Mouse (Mus musculus): ENCODE results near the gene Emx2. TPM values are rescaled to one million over a fixed set of nuclear protein-coding genes. Genes with fewer than 3 reads are reported as not detected.

The Emx2 gene
- polyA plus RNA-seq, 1 experiment from 2014 or later = 14.0 TPM

DNA sequence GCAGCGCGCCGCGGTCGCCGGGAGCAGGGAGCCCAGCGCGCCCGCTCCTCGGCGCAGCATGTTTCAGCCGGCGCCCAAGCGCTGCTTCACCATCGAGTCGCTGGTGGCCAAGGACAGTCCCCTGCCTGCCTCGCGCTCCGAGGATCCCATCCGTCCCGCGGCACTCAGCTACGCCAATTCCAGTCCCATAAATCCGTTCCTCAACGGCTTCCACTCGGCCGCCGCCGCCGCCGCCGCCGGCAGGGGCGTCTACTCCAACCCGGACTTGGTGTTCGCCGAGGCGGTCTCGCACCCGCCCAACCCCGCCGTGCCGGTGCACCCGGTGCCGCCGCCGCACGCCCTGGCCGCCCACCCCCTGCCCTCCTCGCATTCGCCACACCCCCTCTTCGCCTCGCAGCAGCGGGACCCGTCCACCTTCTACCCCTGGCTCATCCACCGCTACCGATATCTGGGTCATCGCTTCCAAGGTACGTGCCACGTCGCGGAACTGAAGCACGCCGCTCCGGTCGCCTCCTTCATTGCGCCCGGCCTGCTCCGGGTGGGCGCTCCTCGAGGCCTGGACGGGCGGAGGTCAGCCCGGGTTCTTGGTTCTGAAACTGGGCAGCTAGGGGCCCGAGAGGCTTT is 1.1 kb downstream of the Emx2 start:
- no peaks in the 10 kb centered on the region for H3K9me3 ChIP-seq (ENCODE audit: control insufficient read depth, low read length)
- WGBS = under 1% methylated on average over 65 of the region's 75 CpGs
- peak overlapping the region; percentile 34 for H3K4me3 ChIP-seq (ENCODE audit: low read depth, low read length)
- peak overlapping the region; percentile 57; the same call in 1 of the 2 replicates for H3K27ac ChIP-seq (replicated peaks; ENCODE audit: low read depth, low read length)
- DNase-seq (ENCODE audit: low spot score) (peak; percentile 78), ATAC-seq (ENCODE audit: insufficient number of reproducible peaks, low FRiP score, low TSS enrichment, low read depth) (no peak)
- H3K4me1 ChIP-seq (ENCODE audit: control insufficient read depth, insufficient read depth, low read length) = peaks cover 5% of the 10 kb centered on the region
- peak overlapping the region; percentile 46; the same call in 1 of the 2 replicates for H3K9ac ChIP-seq (ENCODE audit: low read length)
- peaks cover 81% of the 10 kb centered on the region for H3K27me3 ChIP-seq (ENCODE audit: control insufficient read depth, insufficient read depth, low read length)
- H3K36me3 ChIP-seq (ENCODE audit: control insufficient read depth, insufficient read depth, low read length) = no peaks in the 10 kb centered on the region
- H3K4me2 ChIP-seq (ENCODE audit: low read depth, severe bottlenecking) = peak overlapping the region; percentile 68

DNA sequence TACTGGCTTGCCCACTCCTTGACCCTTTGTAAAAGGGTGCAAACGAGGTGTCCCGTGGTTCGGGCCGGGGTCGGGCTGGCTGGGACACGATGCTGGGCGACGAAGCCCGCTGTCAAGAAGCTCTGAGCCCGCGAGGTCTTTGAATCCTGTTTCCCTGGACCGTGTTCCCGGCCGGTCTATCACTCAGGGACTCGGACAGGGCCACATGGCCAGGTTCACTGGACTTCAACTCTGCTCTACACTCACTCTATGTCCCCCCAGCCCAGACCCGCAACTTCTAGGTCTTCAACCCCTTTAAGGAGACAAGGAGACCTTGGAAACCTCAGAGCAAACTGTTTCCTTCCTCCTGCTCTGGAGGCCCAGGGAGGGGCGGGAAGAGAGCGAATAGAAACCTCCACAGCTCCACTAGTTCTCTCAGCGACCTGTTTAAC is 1.7 kb downstream of the Emx2 start:
- Histone ChIP-seq H3K4me2 (ENCODE audit: low read depth, severe bottlenecking) (peak overlapping the region; percentile 68; the same call in 1 of the 2 replicates), H3K4me3 (ENCODE audit: low read depth, low read length) (peak overlapping the region; percentile 34), H3K27me3 (ENCODE audit: control insufficient read depth, insufficient read depth, low read length) (peaks cover 78% of the 10 kb centered on the region), H3K4me1 (ENCODE audit: control insufficient read depth, insufficient read depth, low read length) (peaks cover 5% of the 10 kb centered on the region), H3K9ac (ENCODE audit: low read length) (peak overlapping the region; percentile 46; the same call in 1 of the 2 replicates), H3K36me3 (ENCODE audit: control insufficient read depth, insufficient read depth, low read length) (no peaks in the 10 kb centered on the region), H3K9me3 (ENCODE audit: control insufficient read depth, low read length) (no peaks in the 10 kb centered on the region), H3K27ac (replicated peaks; ENCODE audit: low read depth, low read length) (peak overlapping the region; percentile 57; the same call in 1 of the 2 replicates)
- DNase-seq (ENCODE audit: low spot score) (peak; percentile 69), ATAC-seq (ENCODE audit: insufficient number of reproducible peaks, low FRiP score, low TSS enrichment, low read depth) (no peak)
- 0% methylated on average over 19 of the region's 19 CpGs for WGBS

DNA sequence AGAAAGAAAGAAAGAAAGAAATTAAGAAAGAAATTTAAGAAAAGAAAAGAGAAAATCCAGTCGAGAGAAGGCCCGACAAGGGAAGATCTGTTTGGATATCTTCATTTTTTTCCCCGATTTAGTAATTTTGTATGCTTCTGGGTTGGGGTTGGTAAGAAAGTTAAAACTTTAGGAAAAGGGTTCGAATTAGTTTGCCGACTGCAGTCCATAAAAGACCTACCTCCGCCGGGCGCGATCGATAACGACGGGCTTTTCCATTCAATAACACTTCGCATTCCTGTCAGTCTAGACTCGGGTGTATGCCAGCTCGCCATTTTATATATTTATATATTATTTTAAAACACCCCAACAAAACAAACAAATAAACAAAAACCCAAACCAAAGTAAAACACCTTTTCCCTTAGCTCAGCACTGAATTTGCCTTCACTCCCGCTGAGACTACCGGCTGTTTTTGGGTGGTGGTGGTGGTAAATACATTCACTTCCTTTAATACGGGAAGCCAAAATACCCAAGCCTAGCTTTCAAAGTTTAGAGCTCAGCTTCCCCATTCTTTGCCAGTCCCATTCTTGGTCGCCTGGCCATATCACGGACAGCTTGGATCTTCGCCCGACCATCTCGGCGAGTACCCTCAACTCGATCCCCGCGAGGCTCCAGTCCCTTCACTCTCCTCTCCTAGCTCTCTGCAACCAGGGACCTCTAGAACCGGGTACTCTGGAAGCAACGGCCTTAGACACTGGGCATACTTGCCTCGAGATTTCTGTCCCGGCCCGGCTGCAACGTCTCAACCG is 2.4 kb downstream of the Emx2 start:
- no peak overlapping the region for H3K9ac ChIP-seq (ENCODE audit: low read length)
- H3K4me3 ChIP-seq (ENCODE audit: low read depth, low read length) = peak overlapping the region; percentile 34; the same call in 1 of the 2 replicates
- WGBS = 1% methylated on average over 34 of the region's 34 CpGs
- no peaks in the 10 kb centered on the region for H3K36me3 ChIP-seq (ENCODE audit: control insufficient read depth, insufficient read depth, low read length)
- peak overlapping the region; percentile 68; the same call in 1 of the 2 replicates for H3K4me2 ChIP-seq (ENCODE audit: low read depth, severe bottlenecking)
- no peak overlapping the region for H3K27ac ChIP-seq (replicated peaks; ENCODE audit: low read depth, low read length)
- H3K9me3 ChIP-seq (ENCODE audit: control insufficient read depth, low read length) = no peaks in the 10 kb centered on the region
- ATAC-seq (ENCODE audit: insufficient number of reproducible peaks, low FRiP score, low TSS enrichment, low read depth) (no peak), DNase-seq (ENCODE audit: low spot score) (peak; percentile 64)
- peaks cover 73% of the 10 kb centered on the region for H3K27me3 ChIP-seq (ENCODE audit: control insufficient read depth, insufficient read depth, low read length)
- peaks cover 5% of the 10 kb centered on the region for H3K4me1 ChIP-seq (ENCODE audit: control insufficient read depth, insufficient read depth, low read length)

DNA sequence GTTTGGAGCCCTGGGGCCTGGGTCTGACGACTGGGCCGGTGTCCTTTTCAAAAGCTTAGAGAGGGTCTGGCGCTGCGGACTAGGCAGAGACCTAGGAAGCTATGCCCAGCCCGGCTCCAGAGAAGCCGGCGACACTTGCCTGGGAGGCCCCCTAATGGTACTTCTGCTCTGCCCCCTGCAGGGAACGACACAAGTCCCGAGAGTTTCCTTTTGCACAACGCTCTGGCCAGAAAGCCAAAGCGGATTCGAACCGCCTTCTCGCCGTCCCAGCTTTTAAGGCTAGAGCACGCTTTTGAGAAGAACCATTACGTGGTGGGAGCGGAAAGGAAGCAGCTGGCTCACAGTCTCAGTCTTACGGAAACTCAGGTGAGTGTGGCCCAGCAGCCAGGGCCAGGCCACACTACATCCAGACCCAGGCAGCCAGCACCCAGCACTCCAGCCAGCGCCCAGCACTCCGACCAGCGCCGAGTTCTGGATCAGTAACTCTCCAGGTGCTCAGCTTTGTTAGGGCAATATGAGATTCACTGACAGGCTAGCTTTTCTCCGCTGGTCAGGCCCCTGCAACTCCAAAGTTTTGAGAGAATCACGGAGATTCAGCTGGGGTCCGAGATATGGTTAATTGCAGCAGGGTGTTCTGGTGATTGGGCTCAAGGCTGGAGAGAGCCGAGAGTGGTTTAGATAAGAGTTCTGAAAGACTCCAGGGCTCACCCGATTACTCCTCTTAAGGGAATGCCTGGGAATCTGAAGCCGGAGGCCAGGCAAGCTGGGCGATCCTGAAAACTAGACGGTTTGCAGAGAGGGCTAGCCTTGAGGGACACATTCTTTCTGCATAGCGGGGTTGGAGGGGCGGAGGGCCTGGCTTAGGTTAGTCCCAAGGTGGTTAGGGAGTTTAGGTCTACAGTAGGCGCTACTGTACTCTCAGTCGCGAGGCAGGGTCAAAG is 3.6 kb downstream of the Emx2 start:
- H3K36me3 ChIP-seq (ENCODE audit: control insufficient read depth, insufficient read depth, low read length) = no peaks in the 10 kb centered on the region
- peak overlapping the region; percentile 47 for H3K9ac ChIP-seq (ENCODE audit: low read length)
- H3K27ac ChIP-seq (replicated peaks; ENCODE audit: low read depth, low read length) = no peak overlapping the region
- H3K9me3 ChIP-seq (ENCODE audit: control insufficient read depth, low read length) = no peaks in the 10 kb centered on the region
- peaks cover 5% of the 10 kb centered on the region for H3K4me1 ChIP-seq (ENCODE audit: control insufficient read depth, insufficient read depth, low read length)
- H3K4me3 ChIP-seq (ENCODE audit: low read depth, low read length) = peak overlapping the region; percentile 34
- peaks cover 72% of the 10 kb centered on the region for H3K27me3 ChIP-seq (ENCODE audit: control insufficient read depth, insufficient read depth, low read length)
- WGBS = under 1% methylated on average over 36 of the region's 36 CpGs
- DNase-seq (ENCODE audit: low spot score) (peak; percentile 71), ATAC-seq (ENCODE audit: insufficient number of reproducible peaks, low FRiP score, low TSS enrichment, low read depth) (no peak)
- peak overlapping the region; percentile 30 for H3K4me2 ChIP-seq (ENCODE audit: low read depth, severe bottlenecking)

DNA sequence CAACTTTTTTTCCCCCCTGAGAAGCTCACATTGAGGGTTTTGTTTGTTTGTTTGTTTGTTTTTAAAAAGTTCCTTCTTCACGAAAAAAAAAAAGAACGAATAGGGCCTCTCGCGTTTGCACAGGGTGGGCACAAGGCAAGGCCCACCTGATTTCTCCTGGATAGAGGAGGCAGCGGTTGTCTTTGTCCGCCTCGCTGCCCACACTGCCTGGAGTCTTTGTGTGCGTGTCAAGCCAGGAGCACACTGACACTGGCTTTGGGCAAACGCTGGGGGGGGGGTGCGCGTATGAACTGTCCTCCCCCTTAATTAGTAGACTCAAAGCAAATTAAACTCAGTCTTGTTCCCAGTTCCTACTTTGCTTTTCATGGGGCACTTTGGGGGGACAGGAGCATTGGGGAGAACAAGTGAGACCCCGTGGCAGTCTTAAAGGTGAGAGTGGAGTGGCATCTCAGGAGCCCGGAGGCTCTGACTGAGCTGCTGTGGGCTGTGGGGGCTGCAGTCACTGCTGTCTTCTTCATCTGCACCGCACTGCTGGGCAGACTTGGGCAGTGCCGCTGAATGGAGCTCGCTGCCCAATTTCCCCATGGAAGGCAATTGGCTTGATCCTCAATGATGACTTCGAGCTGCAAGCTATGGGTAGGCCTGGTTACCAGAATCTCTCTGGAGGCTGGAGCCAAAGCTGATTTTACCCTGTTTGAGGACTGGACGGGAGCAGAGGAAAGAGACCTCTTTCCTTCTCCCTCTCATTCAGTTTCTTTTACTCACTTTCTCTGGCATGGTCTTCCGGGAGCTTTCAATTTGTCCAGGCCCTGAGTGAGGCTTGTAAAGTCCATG is 4.5 kb downstream of the Emx2 start:
- ATAC-seq (ENCODE audit: insufficient number of reproducible peaks, low FRiP score, low TSS enrichment, low read depth) (no peak), DNase-seq (ENCODE audit: low spot score) (peak; percentile 52)
- Histone ChIP-seq H3K27ac (replicated peaks; ENCODE audit: low read depth, low read length) (no peak overlapping the region), H3K4me2 (ENCODE audit: low read depth, severe bottlenecking) (peak overlapping the region; percentile 22; the same call in 1 of the 2 replicates), H3K9ac (ENCODE audit: low read length) (peak overlapping the region; percentile 43), H3K4me3 (ENCODE audit: low read depth, low read length) (no peak overlapping the region), H3K9me3 (ENCODE audit: control insufficient read depth, low read length) (no peaks in the 10 kb centered on the region), H3K36me3 (ENCODE audit: control insufficient read depth, insufficient read depth, low read length) (no peaks in the 10 kb centered on the region), H3K27me3 (ENCODE audit: control insufficient read depth, insufficient read depth, low read length) (peaks cover 72% of the 10 kb centered on the region), H3K4me1 (ENCODE audit: control insufficient read depth, insufficient read depth, low read length) (peaks cover 10% of the 10 kb centered on the region)
- 5% methylated on average over 19 of the region's 19 CpGs for WGBS

DNA sequence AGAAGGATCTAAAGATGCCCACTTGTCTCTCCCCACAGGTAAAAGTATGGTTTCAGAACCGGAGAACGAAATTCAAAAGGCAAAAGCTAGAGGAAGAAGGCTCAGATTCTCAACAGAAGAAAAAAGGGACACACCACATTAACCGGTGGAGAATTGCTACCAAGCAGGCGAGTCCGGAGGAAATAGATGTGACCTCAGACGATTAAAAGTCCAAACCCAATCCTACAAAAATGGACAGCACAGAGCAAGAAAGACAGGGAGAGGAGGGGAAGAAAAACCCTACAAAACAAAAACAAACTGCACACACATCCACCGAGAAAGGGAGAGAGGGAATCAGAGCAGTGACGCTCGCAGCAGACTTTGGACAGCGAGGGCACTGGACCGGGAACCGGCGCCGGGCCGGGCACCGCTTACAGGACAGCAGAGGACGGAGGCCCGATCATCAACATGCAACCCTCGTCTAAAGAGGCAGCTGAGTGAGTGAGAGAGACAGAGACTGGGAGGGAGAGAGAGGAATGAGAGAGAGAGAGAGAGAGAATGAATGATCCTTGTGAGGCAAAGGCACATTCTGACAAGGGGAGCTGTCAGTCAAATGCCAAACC is 5.8 kb downstream of the Emx2 start:
- 3% methylated on average over 19 of the region's 19 CpGs for WGBS
- DNase-seq (ENCODE audit: low spot score) = peak; percentile 52
- no peak for ATAC-seq (ENCODE audit: insufficient number of reproducible peaks, low FRiP score, low TSS enrichment, low read depth)
- no peak overlapping the region for H3K27ac ChIP-seq (replicated peaks; ENCODE audit: low read depth, low read length)
- peaks cover 12% of the 10 kb centered on the region for H3K4me1 ChIP-seq (ENCODE audit: control insufficient read depth, insufficient read depth, low read length)
- peaks cover 77% of the 10 kb centered on the region for H3K27me3 ChIP-seq (ENCODE audit: control insufficient read depth, insufficient read depth, low read length)
- no peaks in the 10 kb centered on the region for H3K36me3 ChIP-seq (ENCODE audit: control insufficient read depth, insufficient read depth, low read length)
- no peak overlapping the region for H3K4me3 ChIP-seq (ENCODE audit: low read depth, low read length)
- no peak overlapping the region for H3K9ac ChIP-seq (ENCODE audit: low read length)
- H3K4me2 ChIP-seq (ENCODE audit: low read depth, severe bottlenecking) = peak overlapping the region; percentile 23
- H3K9me3 ChIP-seq (ENCODE audit: control insufficient read depth, low read length) = no peaks in the 10 kb centered on the region

DNA sequence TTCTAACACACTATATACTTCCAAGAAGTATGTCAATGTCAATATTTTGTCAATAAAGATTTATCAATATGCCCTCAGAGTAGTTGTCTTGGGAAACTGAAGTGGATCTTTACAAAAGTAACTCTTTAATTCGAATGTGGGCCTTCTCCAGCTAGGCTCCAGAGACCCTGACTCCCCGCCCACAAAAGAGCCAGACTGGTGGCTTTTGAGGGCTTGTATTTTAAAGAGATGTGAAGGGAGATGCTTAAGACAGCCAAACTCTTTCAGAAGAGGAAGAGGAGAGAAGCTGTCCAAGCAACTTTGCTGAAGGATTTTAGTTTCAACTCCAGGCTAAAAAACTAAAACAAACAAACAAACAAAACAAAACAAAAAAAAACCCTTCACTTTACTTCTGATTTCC is 7.1 kb downstream of the Emx2 start:
- no peak for DNase-seq (ENCODE audit: low spot score)
- 6% methylated on average over 2 of the region's 2 CpGs for WGBS

More for the DNA sequence above, 7.1 kb downstream of the Emx2 start:
- H3K4me1 ChIP-seq (ENCODE audit: control insufficient read depth, insufficient read depth, low read length) = peaks cover 14% of the 10 kb centered on the region
- H3K9me3 ChIP-seq (ENCODE audit: control insufficient read depth, low read length) = no peaks in the 10 kb centered on the region
- ATAC-seq (ENCODE audit: insufficient number of reproducible peaks, low FRiP score, low TSS enrichment, low read depth) = no peak
- no peak overlapping the region for H3K4me3 ChIP-seq (ENCODE audit: low read depth, low read length)
- no peak overlapping the region for H3K9ac ChIP-seq (ENCODE audit: low read length)
- H3K27ac ChIP-seq (replicated peaks; ENCODE audit: low read depth, low read length) = no peak overlapping the region
- no peak overlapping the region for H3K4me2 ChIP-seq (ENCODE audit: low read depth, severe bottlenecking)
- peaks cover 80% of the 10 kb centered on the region for H3K27me3 ChIP-seq (ENCODE audit: control insufficient read depth, insufficient read depth, low read length)
- no peaks in the 10 kb centered on the region for H3K36me3 ChIP-seq (ENCODE audit: control insufficient read depth, insufficient read depth, low read length)
